Mouse (Mus musculus) spleen, adult 2 months (tissue): Measurements from ENCODE around the gene Alkal2. TPM values are rescaled to one million over a fixed set of nuclear protein-coding genes. Genes with fewer than 3 reads are reported as not detected.

Experiments
- DNase-seq, 2 experiments: peaks; one replicate each; pipeline versions ENCODE4 v3.0.0 to v3.0.0-alpha.2; 2012 to 2021; ENCODE audit warnings: low spot score in 2 of 2, low read depth in 1 of 2
- H3K27ac ChIP-seq: fragments of 200-500 bp; 2 replicates; pipeline ENCODE4 v1.5.1; 2012; ENCODE audit warnings: low read length, inconsistent platforms; ENCODE audit not compliant: insufficient read depth
- H3K27me3 ChIP-seq: fragments of 200-500 bp; 2 replicates; pipeline ENCODE4 v1.6.1; 2012; ENCODE audit warnings: mild to moderate bottlenecking, moderate library complexity, low read length, inconsistent platforms; ENCODE audit not compliant: control insufficient read depth, insufficient read depth
- H3K36me3 ChIP-seq: fragments of 200-500 bp; 2 replicates; pipeline ENCODE4 v1.6.1; 2012; ENCODE audit warnings: mild to moderate bottlenecking, low read length, inconsistent platforms; ENCODE audit not compliant: control insufficient read depth, insufficient read depth
- H3K4me1 ChIP-seq: fragments of 200-500 bp; 2 replicates; pipeline ENCODE4 v1.6.1; 2011; ENCODE audit warnings: inconsistent platforms; ENCODE audit not compliant: control insufficient read depth, insufficient read depth, insufficient read length
- H3K4me3 ChIP-seq: fragments of 200-500 bp; 2 replicates; pipeline ENCODE4 v1.5.1; 2011; ENCODE audit warnings: mild to moderate bottlenecking, inconsistent platforms; ENCODE audit not compliant: insufficient read depth, insufficient read length; ENCODE audit errors: extremely low read depth
- CTCF ChIP-seq: fragments of 200-500 bp; IDR thresholded peaks from 2 replicates; pipeline ENCODE4 v1.5.1; 2011; ENCODE audit warnings: mild to moderate bottlenecking, inconsistent platforms; ENCODE audit not compliant: insufficient read depth, insufficient read length, insufficient replicate concordance; ENCODE audit errors: extremely low read depth
- POLR2A ChIP-seq: fragments of 200-500 bp; IDR thresholded peaks from 2 replicates; pipeline ENCODE4 v1.6.1; 2011; ENCODE audit warnings: low read depth, low read length, inconsistent platforms
- WGBS: fragments of 180-500 bp; shearing (Covaris S2); methylation state at CpG from one replicate; pipeline ENCODE4 v1.1.7; 2018; 5-methylcytosine and 5-hydroxymethylcytosine counted together
- polyA plus RNA-seq: library from polyadenylated mRNA; depleted of rRNA; stranded (reverse); fragments of >200 nt; gene quantifications from 2 replicates; pipeline ENCODE4 v1.2.3, GENCODE M21; 2012

Gene Alkal2
- polyA plus RNA-seq, 1 experiment, result not detected

- WGBS, result 91% methylated on average over 7 of the region's 7 CpGs
- H3K27ac ChIP-seq, result no peak overlapping the region
- H3K4me1 ChIP-seq, result no peaks in the 10 kb centered on the region
- peaks cover 4% of the 10 kb centered on the region; the same call in 1 of the 2 replicates for H3K36me3 ChIP-seq
- H3K27me3 ChIP-seq, result no peaks in the 10 kb centered on the region
- TF ChIP-seq POLR2A (no peak), CTCF (no peak)
- no peak overlapping the region for H3K4me3 ChIP-seq
- no peak for DNase-seq
Measured at GRCm38 (mm10) chr12:30891438-30891837, 7.3 kb downstream of the Alkal2 start.

GRCm38 (mm10) chr12:30897039-30897438 lies 12.9 kb downstream of the Alkal2 start:
- Histone ChIP-seq H3K36me3 (peaks cover 9% of the 10 kb centered on the region; the same call in 1 of the 2 replicates), H3K4me3 (no peak overlapping the region), H3K27me3 (no peaks in the 10 kb centered on the region), H3K4me1 (no peaks in the 10 kb centered on the region), H3K27ac (no peak overlapping the region)
- no peak for TF ChIP-seq CTCF
- no peak for TF ChIP-seq POLR2A
- 88% methylated on average over 4 of the region's 4 CpGs for WGBS
- no peak for DNase-seq

GRCm38 (mm10) chr12:30908658-30909057 lies 24.5 kb downstream of the Alkal2 start:
- Histone ChIP-seq H3K4me3 (no peak overlapping the region), H3K36me3 (peaks cover 5% of the 10 kb centered on the region; the same call in 1 of the 2 replicates), H3K27ac (no peak overlapping the region), H3K4me1 (peaks cover 7% of the 10 kb centered on the region; the same call in 1 of the 2 replicates), H3K27me3 (no peaks in the 10 kb centered on the region)
- DNase-seq, result no peak
- 88% methylated on average over 1 of the region's 1 CpGs for WGBS
- no peak for TF ChIP-seq POLR2A
- no peak for TF ChIP-seq CTCF

GRCm38 (mm10) chr12:30909881-30910280 lies 25.8 kb downstream of the Alkal2 start:
- H3K27me3 ChIP-seq, result no peaks in the 10 kb centered on the region
- no peak overlapping the region for H3K4me3 ChIP-seq
- H3K4me1 ChIP-seq, result peaks cover 7% of the 10 kb centered on the region; the same call in 1 of the 2 replicates
- H3K36me3 ChIP-seq, result no peaks in the 10 kb centered on the region; the same call in 1 of the 2 replicates
- no peak overlapping the region for H3K27ac ChIP-seq
- TF ChIP-seq POLR2A, result no peak
- no peak for TF ChIP-seq CTCF
- no peak for DNase-seq
- 78% methylated on average over 2 of the region's 2 CpGs for WGBS

- H3K27me3 ChIP-seq, result no peaks in the 10 kb centered on the region
- H3K36me3 ChIP-seq, result no peaks in the 10 kb centered on the region
- 10% methylated on average over 8 of the region's 8 CpGs for WGBS
- 0 out of 2 replicates have a peak overlapping the region, but pooled peaks have one; percentile 44 for H3K27ac ChIP-seq
- no peak for DNase-seq
- H3K4me1 ChIP-seq, result peaks cover 7% of the 10 kb centered on the region; the same call in 1 of the 2 replicates
- H3K4me3 ChIP-seq, result peak overlapping the region; percentile 88
- no peak for TF ChIP-seq POLR2A
- TF ChIP-seq CTCF, result no peak
Measured at GRCm38 (mm10) chr12:30910860-30911259, 26.7 kb downstream of the Alkal2 start.

- Histone ChIP-seq H3K36me3 (no peaks in the 10 kb centered on the region), H3K4me1 (peaks cover 7% of the 10 kb centered on the region; the same call in 1 of the 2 replicates), H3K27me3 (no peaks in the 10 kb centered on the region), H3K27ac (peak within 1 kb of the TSS; percentile 44; the same call in 1 of the 2 replicates), H3K4me3 (peak within 1 kb of the TSS; percentile 88)
- under 1% methylated on average over 52 of the region's 52 CpGs for whole genome bisulfite sequencing
- peak; percentile 31 for TF ChIP-seq POLR2A
- TF ChIP-seq CTCF, result no peak
- peak; percentile 68 to 92 for DNase-seq
Measured at GRCm38 (mm10) chr12:30911261-30912047, 27.3 kb downstream of the Alkal2 start, which contains the start of the genes Acp1 and Sh3yl1. Gene Acp1, minus strand, starts transcription at chr12:30911589. Gene Sh3yl1, plus strand, starts transcription at chr12:30911668.
